Mouse (Mus musculus) cortical plate, adult 2 months (tissue): ENCODE results near the gene Prcd.

Experiments
- CTCF ChIP-seq: fragments of 200-500 bp; IDR thresholded peaks from 2 replicates; pipeline ENCODE4 v1.5.1; 2011; ENCODE audit warnings: mild to moderate bottlenecking, control low read depth, low read length; ENCODE audit not compliant: insufficient read depth; ENCODE audit errors: extremely low read depth
- POLR2A ChIP-seq: fragments of 200-500 bp; IDR thresholded peaks from 2 replicates; pipeline ENCODE4 v1.6.1; 2011; ENCODE audit warnings: mild to moderate bottlenecking, low read length, control low read depth; ENCODE audit not compliant: insufficient read depth; ENCODE audit errors: extremely low read depth

DNA sequence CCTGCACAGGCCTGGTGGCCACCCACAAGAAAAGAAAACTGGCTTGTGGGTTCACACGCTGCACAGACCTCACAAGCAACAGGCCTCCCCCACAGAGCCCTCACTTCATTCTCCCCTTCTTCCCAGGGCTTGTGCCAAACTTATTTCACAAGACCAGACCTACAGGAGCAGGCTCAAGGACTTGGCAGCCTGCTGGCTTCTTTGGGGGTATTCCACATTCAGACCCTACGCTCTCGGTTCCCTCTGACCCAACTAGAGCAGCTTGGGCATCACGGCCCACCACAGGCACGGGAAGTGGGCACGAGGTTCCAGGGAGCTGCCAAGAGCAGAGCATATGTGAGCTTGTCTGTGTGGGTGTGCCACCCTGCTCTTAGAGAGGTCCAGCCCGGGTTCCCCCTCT lies 35.7 kb upstream of the Prcd start:
- TF ChIP-seq POLR2A (no peak), CTCF (no peak)
